Mouse (Mus musculus): Measurements from ENCODE around the gene Pramel1. TPM values are rescaled to one million over a fixed set of nuclear protein-coding genes. Genes with fewer than 3 reads are reported as not detected.

The Pramel1 gene
- total RNA-seq, 2 experiments from 2014 or later = not detected

Other genes starting within 250 kb of the Pramel1 start
- 10 to 100 TPM; 46.8 to 52.9 TPM for gene Prdm2, start 181.4 kb upstream of the Pramel1 start, total RNA-seq (2021)
- gene Pdpn, start 94.9 kb upstream of the Pramel1 start, total RNA-seq (2021) = 10 to 100 TPM; 17.7 to 18.9 TPM
- gene Lrrc38, start 44.7 kb upstream of the Pramel1 start, total RNA-seq (2021) = 1 to 10 TPM; 1.2 TPM
- 10 to 100 TPM; 13.5 to 15.6 TPM for gene Pramef8, start 18.0 kb downstream of the Pramel1 start, total RNA-seq (2021)
- not detected for gene Oog4, start 55.9 kb downstream of the Pramel1 start, total RNA-seq (2021)
- not detected for gene Gm13043, start 116.9 kb downstream of the Pramel1 start, total RNA-seq (2021)
- not detected for gene Gm13040, start 141.5 kb downstream of the Pramel1 start, total RNA-seq (2021)
- not detected for gene BC080695, start 157.3 kb downstream of the Pramel1 start, total RNA-seq (2021)
- not detected for gene Gm13057, start 157.3 kb downstream of the Pramel1 start, total RNA-seq (2021)
- not detected for gene Gm13083, start 220.6 kb downstream of the Pramel1 start, total RNA-seq (2021)

Data from layer of hippocampus, postnatal 36 days (tissue).